Mouse (Mus musculus): ENCODE results near the gene Piezo1. TPM values are rescaled to one million over a fixed set of nuclear protein-coding genes. Genes with fewer than 3 reads are reported as not detected.

Gene Piezo1
- 253 TPM for polyA plus RNA-seq (2021)

DNA sequence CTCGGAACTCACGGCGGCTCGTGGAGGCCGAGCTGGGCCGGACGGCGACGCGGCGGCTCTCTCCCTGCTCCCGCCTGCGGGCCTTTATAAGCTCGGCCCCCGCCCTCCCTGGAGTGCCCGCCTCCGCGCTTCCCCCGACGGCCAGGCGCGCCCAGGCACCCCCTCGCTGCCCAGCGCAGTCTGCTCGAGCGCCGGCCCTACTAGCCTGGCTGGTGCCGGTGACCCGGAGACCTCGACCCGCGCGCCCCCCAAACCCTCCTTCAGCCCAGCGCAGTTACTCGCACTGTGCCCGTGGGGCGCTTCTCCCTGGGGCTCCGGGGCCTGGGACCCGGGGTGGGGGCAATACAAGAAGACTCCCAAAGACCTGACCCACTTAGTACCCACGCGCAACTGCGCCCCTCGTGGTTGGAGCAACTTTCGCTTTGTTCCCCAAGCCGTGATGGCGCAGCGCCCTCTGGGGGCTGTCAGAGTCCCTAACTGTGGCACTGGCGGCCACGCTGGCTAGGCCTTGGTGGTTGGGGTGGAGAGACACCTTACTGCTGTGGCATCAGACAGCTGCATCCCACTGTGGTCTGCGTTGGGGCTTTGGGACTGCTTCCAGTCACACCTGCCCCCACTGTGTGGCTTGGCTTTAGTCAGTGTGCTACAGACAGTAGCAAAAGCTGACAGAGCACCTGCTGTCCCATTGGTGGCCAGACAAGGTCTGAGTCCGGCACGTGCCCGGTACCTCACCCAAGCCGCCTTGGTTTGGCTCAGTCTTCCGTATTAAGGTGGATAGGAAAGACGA lies at the start of gene Piezo1:
Piezo1 (minus strand) TSS at position 65 of the 787 bp plus-strand sequence.
- ChIA-PET POLR2A (interaction anchor here (0.9 to 6.6 kb wide), 6 partner anchors 27 to 63 kb away, joined by 3 to 55 read pairs (median 4); no protein-coding TSS in a partner anchor), CTCF (interaction anchor here (0.6 to 3.4 kb wide), 11 partner anchors 14 to 149 kb away, joined by 3 to 18 read pairs (median 3); no protein-coding TSS in a partner anchor)
- in situ Hi-C loops (cut with MboI; ENCODE audit: low pct_unique_long_range_greater_than_20kb): loop anchor here (10.0 kb wide), 1 partner anchor 47 kb away; no protein-coding TSS in a partner anchor
- no peaks in the 10 kb centered on the region for H3K27me3 ChIP-seq
- TF ChIP-seq CTCF (IDR thresholded peaks at IDR 0.05): no peak
- DNase-seq (ENCODE audit: low read depth, low spot score): no peak
- ATAC-seq: peak; percentile 65

DNA sequence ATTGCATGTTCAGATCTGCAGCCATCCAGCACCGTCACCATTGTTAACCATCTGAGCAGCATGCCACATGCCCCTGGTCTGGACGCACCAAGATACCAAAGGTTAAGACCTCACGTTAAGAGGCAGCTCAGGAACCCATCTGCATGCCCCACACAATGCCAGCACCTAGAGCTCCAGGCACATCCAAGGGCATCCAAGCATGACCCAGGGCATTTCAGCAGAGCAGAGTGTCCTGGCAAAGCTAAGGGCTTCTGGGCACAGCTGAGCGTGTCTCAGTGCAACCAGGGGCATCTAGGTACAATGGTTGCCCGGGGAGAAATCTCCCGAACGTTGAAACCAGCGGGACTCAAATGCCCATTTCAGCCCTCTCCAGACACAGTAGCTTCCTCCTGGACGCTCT lies 49.5 kb upstream of the Piezo1 start:
- POLR2A ChIA-PET: no interaction called here
- in situ Hi-C loops (cut with MboI; ENCODE audit: low pct_unique_long_range_greater_than_20kb): no loop called here
- ATAC-seq (no peak), DNase-seq (ENCODE audit: low read depth, low spot score) (no peak)
- no peaks in the 10 kb centered on the region for H3K27me3 ChIP-seq
- no peak for TF ChIP-seq CTCF (IDR thresholded peaks at IDR 0.05)
- CTCF ChIA-PET: interaction anchor here (1.8 kb wide), 1 partner anchor 15 kb away, joined by 7 read pairs; no protein-coding TSS in a partner anchor

DNA sequence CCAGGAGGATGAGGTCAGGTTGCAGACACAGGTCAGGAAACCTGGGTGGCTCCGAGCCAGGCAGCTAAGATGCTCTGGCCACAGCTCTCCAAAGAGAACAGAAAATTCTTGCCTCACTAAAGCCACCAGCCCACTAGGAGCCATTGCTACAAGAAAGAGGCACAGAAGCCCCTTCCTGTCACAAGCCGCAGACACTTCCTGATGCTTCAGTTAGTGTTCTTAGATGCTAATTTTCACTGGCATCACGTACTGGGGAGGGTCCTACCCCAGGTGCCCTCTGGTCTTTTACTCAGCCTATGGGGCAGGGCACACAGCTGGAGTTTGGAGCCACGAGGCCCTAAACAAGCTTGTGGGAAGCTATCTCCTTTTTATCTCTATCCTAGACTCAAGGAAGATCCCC lies 44.9 kb upstream of the Piezo1 start:
- no peaks in the 10 kb centered on the region for H3K27me3 ChIP-seq
- no peak for ATAC-seq
- ChIA-PET POLR2A (interaction anchor here (1.2 kb wide), 1 partner anchor 20 kb away, joined by 3 read pairs; no protein-coding TSS in a partner anchor), CTCF (no interaction called here)
- TF ChIP-seq CTCF (IDR thresholded peaks at IDR 0.05): no peak
- DNase-seq (ENCODE audit: low read depth, low spot score): no peak
- in situ Hi-C loops (cut with MboI; ENCODE audit: low pct_unique_long_range_greater_than_20kb): no loop called here

DNA sequence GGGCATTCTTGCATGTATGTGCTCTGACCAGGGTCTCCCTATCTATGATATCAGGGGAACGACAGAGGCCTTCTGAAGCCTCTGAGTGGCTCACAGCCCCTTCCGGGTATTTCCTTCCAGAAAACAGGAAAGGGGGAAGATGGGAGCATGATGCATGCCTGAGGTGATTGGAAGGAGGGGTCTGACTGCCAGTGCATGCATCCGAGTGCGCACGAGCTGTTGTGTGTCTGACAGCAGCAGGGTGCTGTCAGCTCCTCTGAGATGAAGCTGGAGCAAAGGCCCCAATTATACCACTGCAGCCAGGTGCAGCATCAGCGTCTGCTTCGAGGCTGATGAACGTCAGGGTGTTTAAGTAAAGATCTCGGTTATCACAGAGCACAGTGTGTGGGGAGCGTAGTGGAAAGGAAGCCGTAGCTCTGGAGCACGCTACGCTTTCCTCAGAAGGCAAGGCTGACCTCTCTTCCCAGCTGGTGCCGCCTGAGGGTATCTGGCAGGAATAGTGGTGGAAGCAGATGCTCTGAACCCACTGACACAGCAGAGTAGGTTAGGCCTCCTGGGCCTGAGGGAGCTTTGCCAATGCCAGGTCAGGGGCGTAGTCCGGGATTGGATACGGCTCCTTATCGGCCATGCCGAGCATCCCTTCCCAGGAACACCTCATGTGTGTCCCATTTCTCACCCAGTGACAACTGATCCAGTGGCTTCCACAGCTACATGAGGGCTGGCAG lies 42.8 kb upstream of the Piezo1 start:
- POLR2A ChIA-PET: interaction anchor here (1.6 kb wide), 1 partner anchor 10 kb away, joined by 3 read pairs; no protein-coding TSS in a partner anchor
- H3K27me3 ChIP-seq: no peaks in the 10 kb centered on the region
- ATAC-seq: no peak
- no peak for TF ChIP-seq CTCF (IDR thresholded peaks at IDR 0.05)
- DNase-seq (ENCODE audit: low read depth, low spot score): no peak
- CTCF ChIA-PET: interaction anchor here (1.0 to 1.4 kb wide), 2 partner anchors 9 to 10 kb away, joined by 3 to 4 read pairs; no protein-coding TSS in a partner anchor
- in situ Hi-C loops (cut with MboI; ENCODE audit: low pct_unique_long_range_greater_than_20kb): no loop called here

DNA sequence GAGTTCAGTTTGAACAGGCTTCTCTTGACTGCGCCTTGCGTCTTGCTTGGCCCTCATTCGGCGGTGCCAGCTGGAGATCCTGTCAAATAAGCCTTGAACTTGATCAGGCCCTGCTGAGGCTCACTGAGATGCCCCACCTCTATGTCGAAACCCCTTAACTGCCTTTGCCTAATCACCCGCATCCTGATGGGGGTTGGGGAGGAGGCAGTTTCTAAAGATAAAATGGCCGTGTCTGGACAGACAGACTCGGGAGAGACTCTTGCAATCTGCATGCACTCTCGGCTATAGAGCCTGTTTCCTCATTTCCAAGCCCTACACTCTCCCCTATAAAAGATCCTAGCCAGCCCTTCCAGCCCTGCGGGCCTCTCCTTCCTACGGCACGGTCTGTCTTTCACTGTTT lies 42.1 kb upstream of the Piezo1 start:
- ATAC-seq (no peak), DNase-seq (ENCODE audit: low read depth, low spot score) (no peak)
- H3K27me3 ChIP-seq: no peaks in the 10 kb centered on the region
- ChIA-PET CTCF (interaction anchor here (1.4 kb wide), 1 partner anchor 11 kb away, joined by 3 read pairs; no protein-coding TSS in a partner anchor), POLR2A (interaction anchor here (1.6 kb wide), 1 partner anchor 10 kb away, joined by 3 read pairs; no protein-coding TSS in a partner anchor)
- no peak for TF ChIP-seq CTCF (IDR thresholded peaks at IDR 0.05)
- in situ Hi-C loops (cut with MboI; ENCODE audit: low pct_unique_long_range_greater_than_20kb): no loop called here

DNA sequence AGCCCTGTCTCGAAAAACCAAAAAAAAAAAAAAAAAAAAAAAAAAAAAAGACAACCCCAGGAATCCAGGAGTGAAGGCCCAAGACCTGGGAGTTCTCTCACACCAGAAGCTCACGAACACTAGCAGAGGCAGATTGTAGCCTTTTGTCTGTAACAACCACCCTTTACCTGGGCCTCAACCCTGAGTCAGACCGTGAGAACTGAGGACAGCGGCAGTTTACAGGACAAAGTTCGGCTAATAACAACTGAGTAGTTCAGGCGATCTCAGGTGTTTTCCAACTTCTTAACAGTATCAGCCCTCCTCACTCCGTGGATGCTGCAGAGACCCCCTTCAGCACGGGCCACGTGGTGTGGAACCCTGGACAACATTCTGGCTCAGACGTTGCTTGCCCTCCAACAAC lies 35.6 kb upstream of the Piezo1 start:
- no peaks in the 10 kb centered on the region for H3K27me3 ChIP-seq
- ATAC-seq (no peak), DNase-seq (ENCODE audit: low read depth, low spot score) (no peak)
- no peak for TF ChIP-seq CTCF (IDR thresholded peaks at IDR 0.05)
- ChIA-PET CTCF (no interaction called here), POLR2A (interaction anchor here (0.7 kb wide), 1 partner anchor 10 kb away, joined by 3 read pairs; the partner anchor contains the start of gene Aprt)
- in situ Hi-C loops (cut with MboI; ENCODE audit: low pct_unique_long_range_greater_than_20kb): no loop called here

DNA sequence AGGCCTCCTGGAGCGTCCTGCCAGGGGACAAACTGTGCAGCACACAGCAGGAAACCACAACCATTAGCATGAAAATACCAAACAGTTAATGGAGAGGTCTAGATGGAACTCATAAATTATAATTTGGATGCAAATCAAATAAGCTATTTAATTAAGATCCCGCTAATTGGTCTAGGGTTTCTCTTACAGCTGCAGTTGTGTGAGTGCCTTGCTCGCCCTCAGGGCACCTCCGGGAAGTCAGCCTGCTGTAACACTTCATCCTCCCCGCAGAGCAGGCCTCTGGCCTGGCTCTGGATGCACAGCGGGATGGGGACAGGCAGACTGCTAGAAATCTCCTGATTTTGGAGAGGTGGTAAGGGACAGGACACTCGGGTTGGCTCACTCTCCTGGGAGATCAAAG lies 35.0 kb upstream of the Piezo1 start:
- CTCF ChIA-PET: interaction anchor here (1.5 kb wide), 1 partner anchor 15 kb away, joined by 7 read pairs; no protein-coding TSS in a partner anchor
- no peak for ATAC-seq
- no peak for TF ChIP-seq CTCF (IDR thresholded peaks at IDR 0.05)
- H3K27me3 ChIP-seq: no peaks in the 10 kb centered on the region
- DNase-seq (ENCODE audit: low read depth, low spot score): no peak
- in situ Hi-C loops (cut with MboI; ENCODE audit: low pct_unique_long_range_greater_than_20kb): no loop called here
- POLR2A ChIA-PET: no interaction called here

DNA sequence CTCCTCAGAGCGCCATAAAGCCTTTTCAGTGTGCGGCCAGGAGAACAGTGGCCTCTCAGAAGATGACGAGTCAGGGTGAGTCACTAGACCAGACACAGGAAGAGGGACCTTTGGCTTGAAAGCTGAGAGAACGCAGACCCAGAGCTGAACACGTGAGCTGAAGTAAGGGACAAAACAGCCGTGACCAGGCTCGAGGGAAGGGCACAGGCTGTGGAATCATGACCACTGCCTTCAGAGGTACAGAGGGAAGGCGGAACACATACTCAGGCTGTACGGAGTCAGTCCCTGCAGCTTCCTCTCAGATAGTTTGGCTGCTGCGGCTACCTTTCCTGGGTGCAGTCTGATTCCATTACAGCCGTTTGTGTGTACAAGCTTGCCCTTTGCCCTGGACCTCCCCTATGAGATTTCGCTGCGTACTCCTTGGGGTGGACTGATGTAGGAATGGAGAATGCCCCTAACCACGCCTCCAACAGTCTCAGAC lies 34.3 kb upstream of the Piezo1 start:
- POLR2A ChIA-PET: no interaction called here
- H3K27me3 ChIP-seq: no peaks in the 10 kb centered on the region

DNA sequence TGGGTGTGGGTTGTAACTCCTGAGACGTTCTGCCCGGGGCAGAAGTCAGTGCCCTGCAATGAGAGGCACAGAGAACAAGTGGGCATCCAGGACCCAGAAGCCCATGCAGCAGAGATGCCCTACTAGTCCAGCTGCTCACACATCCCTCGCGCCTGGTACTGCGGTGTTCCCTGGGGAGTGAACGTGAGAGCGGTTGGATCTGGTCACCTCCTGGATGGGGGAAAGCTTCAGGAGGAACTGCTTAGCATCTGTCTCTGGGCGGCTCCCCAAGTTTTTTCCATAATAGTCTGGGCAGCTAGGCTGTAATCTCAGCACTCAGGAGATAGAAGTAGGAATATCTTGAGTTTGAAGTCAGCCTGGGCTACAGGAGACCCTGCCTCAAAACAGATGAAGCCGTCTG lies 33.9 kb upstream of the Piezo1 start:
- H3K27me3 ChIP-seq: no peaks in the 10 kb centered on the region
- in situ Hi-C loops (cut with MboI; ENCODE audit: low pct_unique_long_range_greater_than_20kb): no loop called here
- TF ChIP-seq CTCF (IDR thresholded peaks at IDR 0.05): no peak
- POLR2A ChIA-PET: interaction anchor here (0.8 kb wide), 1 partner anchor 10 kb away, joined by 3 read pairs; no protein-coding TSS in a partner anchor
- ATAC-seq: no peak
- no peak for DNase-seq (ENCODE audit: low read depth, low spot score)
- CTCF ChIA-PET: interaction anchor here (0.9 to 1.5 kb wide), 3 partner anchors 9 to 23 kb away, joined by 3 to 7 read pairs (median 4); no protein-coding TSS in a partner anchor

More for the DNA sequence above, 34.3 kb upstream of the Piezo1 start:
- ATAC-seq: peak; percentile 24
- no peak for TF ChIP-seq CTCF (IDR thresholded peaks at IDR 0.05)
- CTCF ChIA-PET: interaction anchor here (0.9 to 1.5 kb wide), 2 partner anchors 15 to 22 kb away, joined by 3 to 7 read pairs; no protein-coding TSS in a partner anchor
- no peak for DNase-seq (ENCODE audit: low read depth, low spot score)
- in situ Hi-C loops (cut with MboI; ENCODE audit: low pct_unique_long_range_greater_than_20kb): no loop called here

DNA sequence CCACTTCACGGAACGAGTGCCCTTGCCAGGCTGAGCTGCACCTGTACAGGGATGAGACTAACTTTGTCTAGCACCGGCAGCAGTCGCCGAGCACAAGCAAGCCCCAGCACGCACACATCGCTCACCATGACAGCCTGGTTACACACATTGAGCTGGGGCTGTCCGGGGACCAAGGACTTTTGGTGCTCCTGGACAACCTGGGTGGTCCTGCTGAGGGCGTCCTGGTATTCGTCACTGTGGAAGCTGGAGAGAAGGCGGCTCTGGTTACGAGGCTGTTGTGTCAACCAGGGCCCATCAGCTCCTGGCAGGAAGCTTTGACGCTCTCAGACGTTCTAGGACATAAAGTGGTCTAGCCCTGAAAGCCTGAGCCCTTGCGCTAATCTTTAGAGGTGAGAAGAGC lies 29.8 kb upstream of the Piezo1 start:
- no peak for ATAC-seq
- ChIA-PET POLR2A (interaction anchor here (0.9 to 1.3 kb wide), 3 partner anchors 14 to 24 kb away, joined by 3 read pairs; no protein-coding TSS in a partner anchor), CTCF (interaction anchor here (1.4 kb wide), 1 partner anchor 29 kb away, joined by 3 read pairs; no protein-coding TSS in a partner anchor)
- TF ChIP-seq CTCF (IDR thresholded peaks at IDR 0.05): no peak
- no peaks in the 10 kb centered on the region for H3K27me3 ChIP-seq
- no peak for DNase-seq (ENCODE audit: low read depth, low spot score)
- in situ Hi-C loops (cut with MboI; ENCODE audit: low pct_unique_long_range_greater_than_20kb): no loop called here
